Mouse (Mus musculus): ENCODE results near the gene Pakap.

Gene Pakap

DNA sequence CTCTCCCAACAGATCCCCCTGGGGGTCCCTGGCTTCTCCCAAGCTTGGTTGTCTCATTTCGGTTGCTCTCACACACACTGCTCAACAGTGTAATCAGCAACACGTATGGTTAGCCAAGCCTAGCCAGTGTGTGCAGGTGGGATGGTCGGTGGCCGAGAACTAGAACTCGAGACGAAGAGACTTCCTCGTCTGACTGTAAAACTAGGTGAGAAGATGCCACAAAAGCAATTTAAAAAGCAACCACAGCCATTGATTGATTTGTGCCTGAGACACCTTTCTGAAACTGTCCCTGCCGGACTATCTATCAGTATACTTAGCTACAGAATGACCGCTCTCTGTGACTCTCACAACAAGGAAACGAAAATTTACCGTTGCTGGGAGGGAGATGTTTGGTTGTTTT lies 187.1 kb downstream of the Pakap start:
- DNase-seq (ENCODE audit: low read depth, low spot score), result peak; percentile 51
- H3K36me3 ChIP-seq (ENCODE audit: control insufficient read depth, insufficient read depth, low read length, poor library complexity, severe bottlenecking), result no peaks in the 10 kb centered on the region
- H3K27me3 ChIP-seq (ENCODE audit: control insufficient read depth, insufficient read depth, low read length, poor library complexity, severe bottlenecking), result no peaks in the 10 kb centered on the region

DNA sequence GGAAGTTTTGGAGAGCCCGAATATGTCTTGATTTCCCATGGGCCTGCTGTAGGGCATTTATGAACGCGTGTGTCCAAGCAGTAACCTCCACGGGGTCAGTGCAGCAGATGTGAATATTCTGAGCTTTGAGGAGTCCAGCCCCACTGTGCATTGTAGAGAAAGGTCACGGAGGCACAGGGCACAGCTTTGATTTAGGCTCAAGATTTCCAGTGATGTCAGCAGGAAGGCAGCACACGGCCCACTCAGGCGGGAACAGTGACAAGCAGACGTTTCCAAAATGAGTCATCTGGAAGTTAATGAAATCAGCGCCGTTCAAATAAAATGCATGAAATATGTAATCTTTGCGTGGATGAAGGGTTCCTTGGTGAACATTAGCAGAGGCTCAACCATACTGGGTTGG lies 190.0 kb downstream of the Pakap start:
- Histone ChIP-seq H3K36me3 (ENCODE audit: control insufficient read depth, insufficient read depth, low read length, poor library complexity, severe bottlenecking) (no peaks in the 10 kb centered on the region), H3K27me3 (ENCODE audit: control insufficient read depth, insufficient read depth, low read length, poor library complexity, severe bottlenecking) (no peaks in the 10 kb centered on the region)
- DNase-seq (ENCODE audit: low read depth, low spot score), result no peak

DNA sequence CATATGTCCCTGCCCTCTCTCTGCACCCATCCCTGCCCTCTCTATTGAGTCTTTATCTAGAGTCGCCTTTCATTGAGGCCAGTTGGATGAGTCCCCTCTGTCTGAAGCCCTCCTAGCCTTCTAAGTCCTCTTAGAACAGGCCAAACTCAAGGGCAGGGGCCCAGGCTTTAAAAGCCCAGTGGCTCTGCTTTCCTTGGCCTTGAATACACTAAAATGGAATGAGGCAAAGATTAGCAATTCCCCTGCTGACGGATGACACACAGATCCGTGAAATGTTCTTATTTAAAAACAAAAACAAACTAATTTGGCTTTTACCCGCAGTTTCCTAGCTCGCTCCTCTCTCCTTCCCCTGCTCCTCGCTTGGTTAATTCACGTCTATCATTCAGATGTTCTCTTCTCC lies 194.4 kb downstream of the Pakap start:
- no peaks in the 10 kb centered on the region for H3K36me3 ChIP-seq (ENCODE audit: control insufficient read depth, insufficient read depth, low read length, poor library complexity, severe bottlenecking)
- H3K27me3 ChIP-seq (ENCODE audit: control insufficient read depth, insufficient read depth, low read length, poor library complexity, severe bottlenecking), result no peaks in the 10 kb centered on the region
- no peak for DNase-seq (ENCODE audit: low read depth, low spot score)

DNA sequence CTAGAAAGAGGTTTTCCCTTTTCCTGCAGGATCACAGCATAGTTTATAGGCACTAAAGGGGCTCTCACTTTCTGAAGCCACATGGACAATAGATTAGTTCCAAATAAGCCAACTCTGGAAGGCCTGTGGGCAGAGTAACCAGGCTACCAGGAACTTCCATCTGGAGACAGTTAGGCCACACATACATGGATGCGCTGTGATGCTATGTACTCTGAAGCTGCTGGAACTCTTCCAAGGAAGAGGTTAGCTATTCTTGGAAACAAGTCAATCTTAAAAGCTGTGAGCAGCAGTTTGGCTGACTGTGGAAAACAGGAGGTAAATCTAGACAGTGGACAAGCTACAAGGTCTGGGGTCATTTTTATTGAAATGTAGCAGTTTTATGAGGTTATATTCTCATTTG lies 196.4 kb downstream of the Pakap start:
- no peak for DNase-seq (ENCODE audit: low read depth, low spot score)
- Histone ChIP-seq H3K36me3 (ENCODE audit: control insufficient read depth, insufficient read depth, low read length, poor library complexity, severe bottlenecking) (no peaks in the 10 kb centered on the region), H3K27me3 (ENCODE audit: control insufficient read depth, insufficient read depth, low read length, poor library complexity, severe bottlenecking) (no peaks in the 10 kb centered on the region)

DNA sequence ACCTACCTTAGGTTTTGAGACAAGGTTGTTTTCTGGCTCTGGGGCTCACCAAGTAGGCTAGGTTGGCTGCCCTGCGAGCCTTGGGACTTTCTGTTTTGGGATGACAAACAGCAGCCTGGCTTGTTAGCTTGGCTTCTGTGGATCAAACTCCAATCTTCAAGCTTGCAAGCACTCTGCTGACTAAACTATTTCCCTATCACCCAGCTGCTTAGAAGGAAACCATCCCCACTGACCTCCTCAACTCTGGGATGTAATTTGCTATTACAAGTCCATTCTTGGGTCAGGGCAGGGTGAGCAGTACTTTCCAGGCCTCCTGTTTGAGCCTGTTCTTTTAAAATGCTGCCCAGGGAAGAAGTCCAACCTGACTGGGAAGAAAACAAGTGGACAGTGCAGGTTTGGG lies 196.9 kb downstream of the Pakap start:
- Histone ChIP-seq H3K36me3 (ENCODE audit: control insufficient read depth, insufficient read depth, low read length, poor library complexity, severe bottlenecking) (no peaks in the 10 kb centered on the region), H3K27me3 (ENCODE audit: control insufficient read depth, insufficient read depth, low read length, poor library complexity, severe bottlenecking) (no peaks in the 10 kb centered on the region)
- DNase-seq (ENCODE audit: low read depth, low spot score), result no peak

DNA sequence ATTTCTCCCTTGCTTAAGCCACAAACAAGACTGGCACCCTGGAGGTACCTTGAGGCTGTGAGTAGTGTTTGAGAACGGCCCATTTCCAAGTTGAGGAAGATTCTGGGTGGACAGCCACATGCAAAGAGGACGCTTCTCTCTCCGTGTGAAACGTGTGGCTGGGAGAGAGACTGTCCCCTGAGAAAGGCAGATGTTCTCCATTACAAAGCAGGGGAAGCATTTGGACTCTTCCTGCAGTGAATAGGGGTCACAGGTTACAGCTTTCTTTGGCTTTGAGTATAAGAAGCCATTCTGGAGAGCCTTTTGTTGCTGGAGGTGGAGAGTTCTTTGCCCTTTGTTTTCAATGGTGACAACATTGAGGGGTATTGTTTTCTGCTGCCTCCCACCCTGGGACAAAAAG lies 197.8 kb downstream of the Pakap start:
- Histone ChIP-seq H3K36me3 (ENCODE audit: control insufficient read depth, insufficient read depth, low read length, poor library complexity, severe bottlenecking) (no peaks in the 10 kb centered on the region), H3K27me3 (ENCODE audit: control insufficient read depth, insufficient read depth, low read length, poor library complexity, severe bottlenecking) (no peaks in the 10 kb centered on the region)
- DNase-seq (ENCODE audit: low read depth, low spot score), result no peak

DNA sequence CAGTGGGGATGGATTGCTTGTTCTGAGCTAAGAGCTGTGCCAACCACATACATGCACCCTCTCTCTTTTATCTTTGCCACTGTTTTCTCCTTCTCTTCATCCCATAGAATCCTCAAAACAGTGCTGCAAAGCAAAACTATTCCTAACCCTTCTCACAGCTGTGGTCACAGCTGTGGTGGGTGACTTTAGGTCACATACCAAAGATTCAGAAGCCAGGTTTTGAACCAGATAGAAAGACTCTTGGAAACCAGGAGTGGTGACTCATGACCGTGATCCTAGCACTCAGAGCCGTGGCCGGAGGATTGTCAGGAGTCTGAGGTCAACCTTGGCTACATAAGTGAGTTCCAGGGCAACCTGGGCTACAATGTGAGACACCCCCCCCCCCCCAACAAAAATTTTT lies 201.0 kb downstream of the Pakap start:
- DNase-seq (ENCODE audit: low read depth, low spot score), result no peak
- Histone ChIP-seq H3K36me3 (ENCODE audit: control insufficient read depth, insufficient read depth, low read length, poor library complexity, severe bottlenecking) (no peaks in the 10 kb centered on the region), H3K27me3 (ENCODE audit: control insufficient read depth, insufficient read depth, low read length, poor library complexity, severe bottlenecking) (no peaks in the 10 kb centered on the region)

DNA sequence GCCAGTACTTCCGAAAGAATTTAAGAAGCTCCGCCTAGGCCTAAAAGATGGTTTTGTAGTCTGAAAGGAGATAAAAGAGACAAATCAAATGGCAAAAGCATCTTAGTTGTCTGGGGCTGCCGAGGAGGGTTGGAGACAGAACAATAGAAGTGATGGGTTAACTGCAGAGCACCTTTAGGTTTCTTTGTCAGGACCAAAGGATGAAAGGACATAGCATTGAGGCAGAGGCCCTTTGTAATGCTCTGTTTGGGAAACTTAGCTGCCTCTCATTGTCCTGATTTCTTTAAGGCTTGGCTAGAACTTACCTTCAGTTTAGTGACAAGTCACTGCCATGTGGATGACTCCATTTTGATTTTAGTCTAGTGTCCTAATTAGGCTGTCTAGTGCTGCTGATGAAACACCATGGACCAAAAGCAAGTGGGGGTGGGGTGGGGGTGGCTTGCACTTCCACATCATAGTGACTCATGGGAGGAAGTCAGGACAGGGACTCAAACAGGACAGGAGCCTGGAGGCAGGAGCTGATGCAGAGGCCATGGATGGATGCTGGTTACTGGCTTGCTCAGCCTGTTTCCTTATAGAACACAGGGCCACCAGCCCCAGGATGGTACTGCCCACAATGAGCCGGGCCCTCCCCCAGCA lies 202.3 kb downstream of the Pakap start:
- no peak for DNase-seq (ENCODE audit: low read depth, low spot score)
- no peaks in the 10 kb centered on the region for H3K27me3 ChIP-seq (ENCODE audit: control insufficient read depth, insufficient read depth, low read length, poor library complexity, severe bottlenecking)
- H3K36me3 ChIP-seq (ENCODE audit: control insufficient read depth, insufficient read depth, low read length, poor library complexity, severe bottlenecking), result no peaks in the 10 kb centered on the region

DNA sequence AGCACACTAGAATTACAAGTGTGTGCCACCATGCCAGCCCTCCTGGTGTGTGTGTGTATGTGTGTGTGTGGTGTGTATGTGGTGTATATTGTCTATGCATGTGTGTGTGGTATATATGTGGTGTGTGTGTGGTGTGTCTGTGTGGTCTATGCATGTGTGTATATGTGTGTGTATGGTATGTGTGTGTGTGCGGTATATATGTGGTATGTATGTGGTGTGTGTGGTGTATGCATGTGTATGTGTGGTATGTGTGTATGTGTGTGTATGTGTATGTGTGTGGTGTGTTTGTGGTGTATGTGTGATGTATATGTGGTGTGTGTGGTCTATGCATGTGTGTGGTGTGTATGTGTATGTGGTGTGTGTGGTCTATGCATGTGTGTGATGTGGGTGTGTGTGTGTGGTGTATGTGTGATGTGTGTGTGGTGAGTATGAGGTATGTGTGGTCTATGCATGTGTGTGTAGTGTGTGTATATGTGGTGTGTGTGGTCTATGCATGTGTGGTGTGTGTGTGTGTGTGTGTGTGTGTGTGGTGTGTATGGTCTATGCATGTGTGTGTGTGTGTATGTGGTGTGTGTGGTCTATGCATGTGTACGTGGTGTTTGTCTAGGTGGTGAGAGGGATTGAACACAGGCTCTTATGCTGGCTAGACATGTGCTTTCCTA lies 203.7 kb downstream of the Pakap start:
- no peak for DNase-seq (ENCODE audit: low read depth, low spot score)
- H3K27me3 ChIP-seq (ENCODE audit: control insufficient read depth, insufficient read depth, low read length, poor library complexity, severe bottlenecking), result no peaks in the 10 kb centered on the region
- no peaks in the 10 kb centered on the region for H3K36me3 ChIP-seq (ENCODE audit: control insufficient read depth, insufficient read depth, low read length, poor library complexity, severe bottlenecking)

DNA sequence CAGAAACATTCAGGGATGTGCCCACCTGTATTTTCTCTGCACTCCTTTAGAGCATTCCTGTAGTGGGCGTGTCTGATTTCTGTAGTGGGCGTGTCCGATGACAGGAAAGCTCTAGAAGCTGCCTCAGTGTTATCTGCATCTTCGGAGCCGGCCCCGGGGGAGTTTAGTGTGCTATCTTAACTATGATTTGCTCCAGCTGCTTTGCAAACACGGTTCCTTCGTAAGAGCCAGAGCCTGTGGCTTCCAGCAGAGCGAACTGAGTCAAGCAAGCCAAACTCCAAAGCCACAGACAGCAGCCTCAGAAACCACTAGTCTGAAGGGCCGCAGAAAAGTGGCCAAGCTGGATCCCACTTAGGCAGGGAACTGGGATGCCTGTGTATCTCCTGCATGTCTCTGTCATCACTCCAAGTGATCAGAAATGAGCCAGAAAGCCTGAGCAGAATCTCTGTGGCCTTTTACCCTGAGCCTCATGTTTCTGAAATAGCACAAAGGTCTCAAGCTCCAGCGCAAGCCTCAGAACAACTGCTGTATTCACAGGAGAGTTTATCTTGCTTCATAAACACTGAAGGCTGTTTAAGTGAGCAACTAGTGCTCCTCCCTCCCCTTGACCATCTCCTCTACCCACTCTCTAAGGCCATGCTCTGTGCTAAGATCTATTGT lies 205.0 kb downstream of the Pakap start:
- no peaks in the 10 kb centered on the region for H3K27me3 ChIP-seq (ENCODE audit: control insufficient read depth, insufficient read depth, low read length, poor library complexity, severe bottlenecking)
- DNase-seq (ENCODE audit: low read depth, low spot score), result no peak
- no peaks in the 10 kb centered on the region for H3K36me3 ChIP-seq (ENCODE audit: control insufficient read depth, insufficient read depth, low read length, poor library complexity, severe bottlenecking)

DNA sequence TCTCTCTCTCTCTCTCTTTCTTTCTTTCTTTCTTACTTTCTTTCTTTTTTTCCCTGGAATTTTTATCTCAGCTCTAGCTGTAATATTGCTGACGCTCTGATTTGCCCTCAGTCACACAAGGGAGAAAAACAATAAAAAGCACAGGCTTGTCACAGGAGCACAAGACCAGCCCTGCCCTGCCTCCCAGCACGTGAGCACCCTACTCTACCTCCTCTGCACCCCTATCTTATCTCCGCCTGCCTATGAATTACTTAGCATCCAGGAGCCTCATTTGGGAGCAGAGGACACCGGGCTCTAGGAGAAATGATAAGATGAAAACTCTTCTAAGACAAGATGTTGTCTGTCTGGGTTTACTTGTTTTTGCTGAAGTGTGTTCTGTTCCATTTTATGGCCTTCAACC lies 206.5 kb downstream of the Pakap start:
- Histone ChIP-seq H3K36me3 (ENCODE audit: control insufficient read depth, insufficient read depth, low read length, poor library complexity, severe bottlenecking) (no peaks in the 10 kb centered on the region), H3K27me3 (ENCODE audit: control insufficient read depth, insufficient read depth, low read length, poor library complexity, severe bottlenecking) (no peaks in the 10 kb centered on the region)
- DNase-seq (ENCODE audit: low read depth, low spot score), result no peak

DNA sequence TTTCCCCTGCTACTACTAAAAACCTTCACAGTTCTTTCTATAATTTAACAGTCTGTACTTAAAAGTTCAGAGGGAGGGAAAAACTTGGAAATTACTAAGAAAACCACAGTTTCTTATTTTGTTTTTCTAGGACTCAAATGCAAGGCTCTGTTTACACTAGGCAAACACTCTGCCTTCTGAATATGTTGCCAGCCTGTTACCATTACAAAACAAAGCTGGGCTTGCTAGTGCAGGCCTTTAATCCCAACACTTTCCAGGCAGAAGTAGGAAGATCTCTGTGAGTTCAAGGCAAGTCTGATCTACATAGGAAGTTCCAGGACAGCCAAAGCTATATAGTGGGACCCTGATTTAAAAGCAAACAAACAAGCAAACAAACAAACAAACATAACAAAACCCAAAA lies 207.6 kb downstream of the Pakap start:
- DNase-seq (ENCODE audit: low read depth, low spot score), result no peak
- H3K36me3 ChIP-seq (ENCODE audit: control insufficient read depth, insufficient read depth, low read length, poor library complexity, severe bottlenecking), result no peaks in the 10 kb centered on the region
- H3K27me3 ChIP-seq (ENCODE audit: control insufficient read depth, insufficient read depth, low read length, poor library complexity, severe bottlenecking), result no peaks in the 10 kb centered on the region

DNA sequence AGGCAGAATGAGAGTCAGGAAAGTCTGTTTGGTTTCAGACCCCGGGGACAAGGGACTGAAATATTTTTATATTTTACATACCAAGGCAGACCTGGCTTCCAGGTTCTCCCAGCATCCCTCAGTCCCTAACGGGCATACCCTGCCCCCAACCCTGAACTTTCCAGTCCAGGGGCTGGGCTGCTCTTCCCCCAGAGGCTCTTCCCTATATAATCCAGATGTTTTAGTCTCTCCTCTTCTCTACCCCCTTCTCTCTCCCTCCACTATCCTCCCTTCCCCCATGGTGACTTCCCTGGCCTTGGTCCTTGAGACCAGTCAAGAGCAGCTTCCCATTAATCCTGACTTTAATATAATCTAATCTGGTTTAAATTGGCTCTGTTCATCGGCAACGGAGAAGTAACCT lies 212.4 kb downstream of the Pakap start:
- no peak for DNase-seq (ENCODE audit: low read depth, low spot score)
- H3K36me3 ChIP-seq (ENCODE audit: control insufficient read depth, insufficient read depth, low read length, poor library complexity, severe bottlenecking), result no peaks in the 10 kb centered on the region
- H3K27me3 ChIP-seq (ENCODE audit: control insufficient read depth, insufficient read depth, low read length, poor library complexity, severe bottlenecking), result no peaks in the 10 kb centered on the region

DNA sequence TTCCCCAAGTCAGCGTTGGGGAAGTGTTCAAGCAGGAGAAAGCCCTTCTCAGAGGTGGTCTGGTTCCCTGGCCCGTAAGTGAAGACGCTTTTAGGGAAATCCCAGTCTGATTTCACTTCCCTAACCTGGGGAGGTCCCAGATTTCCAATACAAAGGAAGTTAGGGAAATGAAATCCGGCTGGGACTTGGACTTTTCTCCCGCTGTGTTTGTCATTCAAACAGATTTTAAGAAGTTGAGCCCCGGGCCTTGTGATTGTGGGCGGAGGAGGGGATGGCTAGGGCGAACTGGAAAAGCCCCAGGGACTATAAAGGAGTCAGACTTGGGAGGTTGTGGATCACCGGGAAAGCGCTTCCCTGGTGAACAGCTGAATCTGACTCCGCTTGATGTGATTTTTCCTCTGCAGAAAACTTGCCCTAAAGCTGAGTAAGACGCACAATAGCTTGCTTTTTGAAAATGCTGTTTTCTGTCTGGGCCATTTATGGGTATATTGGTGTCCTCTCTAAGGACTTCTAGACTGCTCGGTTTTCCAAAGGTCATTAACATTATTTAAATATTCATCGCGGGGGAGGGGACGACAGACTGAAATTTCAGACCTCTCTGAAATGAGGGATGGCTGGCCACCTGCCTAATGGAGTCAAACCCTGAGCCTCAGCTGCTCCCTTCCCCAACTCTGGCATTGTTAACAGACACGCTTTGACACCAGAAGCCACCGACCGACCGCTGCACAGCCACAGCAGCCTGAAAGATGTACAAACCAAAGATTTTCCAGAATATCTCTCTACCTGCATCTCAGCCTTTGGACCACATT lies 213.1 kb downstream of the Pakap start:
- Histone ChIP-seq H3K36me3 (ENCODE audit: control insufficient read depth, insufficient read depth, low read length, poor library complexity, severe bottlenecking) (no peaks in the 10 kb centered on the region), H3K27me3 (ENCODE audit: control insufficient read depth, insufficient read depth, low read length, poor library complexity, severe bottlenecking) (no peaks in the 10 kb centered on the region)
- peak; percentile 24 for DNase-seq (ENCODE audit: low read depth, low spot score)

DNA sequence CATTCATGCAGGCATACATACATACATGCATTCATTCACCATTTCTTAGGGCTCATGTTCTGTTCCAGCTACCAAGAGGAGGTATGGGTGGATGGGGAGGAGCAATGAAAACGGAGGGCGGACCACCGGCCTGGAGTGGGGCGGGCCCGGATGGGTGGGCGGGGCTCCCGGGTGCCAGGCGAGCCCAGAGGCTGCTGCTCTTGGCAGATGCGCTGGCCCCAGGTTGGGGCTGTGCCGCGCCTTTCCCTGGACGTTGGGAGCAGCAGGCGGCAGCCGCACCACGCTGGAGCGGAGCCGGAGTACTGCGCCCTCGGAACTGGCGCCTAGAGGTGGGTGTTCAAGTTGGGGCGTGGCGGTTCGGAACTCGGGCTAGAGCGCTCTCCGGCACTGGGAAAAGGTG lies 214.0 kb downstream of the Pakap start:
- Histone ChIP-seq H3K36me3 (ENCODE audit: control insufficient read depth, insufficient read depth, low read length, poor library complexity, severe bottlenecking) (no peaks in the 10 kb centered on the region), H3K27me3 (ENCODE audit: control insufficient read depth, insufficient read depth, low read length, poor library complexity, severe bottlenecking) (no peaks in the 10 kb centered on the region)
- DNase-seq (ENCODE audit: low read depth, low spot score), result peak; percentile 82

Data from splenic B cell, adult 2 months (primary cell).